Mouse (Mus musculus): ENCODE results near the gene Sapcd2. TPM values are rescaled to one million over a fixed set of nuclear protein-coding genes. Genes with fewer than 3 reads are reported as not detected.
A peak's percentile ranks its signal among the peaks of the same experiment; 100 is the strongest.

The Sapcd2 gene
- polyA plus RNA-seq, 1 experiment from 2014 or later, result 51.4 TPM

- 66% methylated on average over 4 of the region's 4 CpGs for WGBS
- peaks cover 42% of the 10 kb centered on the region for H3K36me3 ChIP-seq
- no peaks in the 10 kb centered on the region for H3K9me3 ChIP-seq
- H3K4me3 ChIP-seq, result no peak overlapping the region
- no peak for ATAC-seq (ENCODE audit: insufficient number of reproducible peaks, insufficient read depth, low FRiP score, low TSS enrichment)
- H3K27me3 ChIP-seq, result 0 out of 2 replicates have a peak, but pooled peaks cover 3% of the 10 kb centered on the region
- no peak overlapping the region for H3K4me2 ChIP-seq (replicated peaks)
- no peak overlapping the region for H3K27ac ChIP-seq
- H3K9ac ChIP-seq, result no peak overlapping the region
- H3K4me1 ChIP-seq, result peaks cover 20% of the 10 kb centered on the region
These were observed 4.5 kb downstream of the Sapcd2 start for GRCm38 (mm10) chr2:25376589-25376988.

DNA sequence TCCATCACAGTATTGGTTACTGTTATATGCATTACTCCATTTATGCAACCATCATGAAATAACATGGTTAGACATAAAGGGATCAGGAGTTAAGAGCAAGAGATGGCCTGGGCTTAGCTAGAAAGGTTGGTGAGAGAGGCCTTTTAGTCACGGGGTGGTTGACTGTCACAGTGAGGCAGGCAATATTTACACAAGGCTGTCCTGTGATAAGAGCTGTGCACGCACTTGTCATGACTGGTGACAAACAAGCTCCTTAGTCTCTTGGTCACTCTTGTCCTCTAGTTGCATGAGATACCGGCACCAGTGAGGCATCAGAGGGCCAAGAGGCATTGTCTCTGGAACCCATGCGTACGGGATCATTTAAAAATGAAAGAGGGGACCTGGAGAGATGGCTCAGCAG, 12.4 kb downstream of the Sapcd2 start:
- no peak overlapping the region for H3K9ac ChIP-seq
- no peaks in the 10 kb centered on the region for H3K36me3 ChIP-seq
- ATAC-seq (ENCODE audit: insufficient number of reproducible peaks, insufficient read depth, low FRiP score, low TSS enrichment), result no peak
- H3K9me3 ChIP-seq, result no peaks in the 10 kb centered on the region
- no peaks in the 10 kb centered on the region for H3K4me1 ChIP-seq
- 82% methylated on average over 5 of the region's 5 CpGs for WGBS
- H3K27ac ChIP-seq, result no peak overlapping the region
- no peak overlapping the region for H3K4me2 ChIP-seq (replicated peaks)
- H3K4me3 ChIP-seq, result no peak overlapping the region
- 0 out of 2 replicates have a peak, but pooled peaks cover 3% of the 10 kb centered on the region for H3K27me3 ChIP-seq

DNA sequence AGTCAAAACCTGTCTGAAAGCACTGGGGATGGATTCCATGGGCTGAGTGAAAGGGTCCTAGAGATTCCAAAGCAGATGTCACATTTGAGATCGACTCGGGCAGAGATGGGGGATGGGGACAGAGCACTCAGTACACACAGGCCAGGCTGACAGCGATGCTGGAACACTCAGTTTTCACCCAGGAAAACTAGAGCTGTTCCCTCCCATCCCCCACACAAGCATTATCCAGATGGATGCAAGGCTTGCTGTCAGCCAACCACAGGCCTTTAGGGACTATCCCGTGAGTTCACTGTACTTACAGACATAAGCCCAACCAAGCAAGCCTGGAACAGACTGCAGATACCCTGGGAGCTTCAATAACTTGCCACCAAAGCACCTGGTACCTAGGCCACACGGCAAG, 19.1 kb downstream of the Sapcd2 start:
- ATAC-seq (ENCODE audit: insufficient number of reproducible peaks, insufficient read depth, low FRiP score, low TSS enrichment), result no peak
- H3K4me2 ChIP-seq (replicated peaks), result no peak overlapping the region
- H3K27me3 ChIP-seq, result peaks cover 23% of the 10 kb centered on the region
- H3K9me3 ChIP-seq, result no peaks in the 10 kb centered on the region
- 68% methylated on average over 5 of the region's 5 CpGs for WGBS
- no peak overlapping the region for H3K9ac ChIP-seq
- no peak overlapping the region for H3K4me3 ChIP-seq
- H3K27ac ChIP-seq, result no peak overlapping the region
- no peaks in the 10 kb centered on the region for H3K36me3 ChIP-seq
- H3K4me1 ChIP-seq, result peaks cover 14% of the 10 kb centered on the region; the same call in 1 of the 2 replicates

DNA sequence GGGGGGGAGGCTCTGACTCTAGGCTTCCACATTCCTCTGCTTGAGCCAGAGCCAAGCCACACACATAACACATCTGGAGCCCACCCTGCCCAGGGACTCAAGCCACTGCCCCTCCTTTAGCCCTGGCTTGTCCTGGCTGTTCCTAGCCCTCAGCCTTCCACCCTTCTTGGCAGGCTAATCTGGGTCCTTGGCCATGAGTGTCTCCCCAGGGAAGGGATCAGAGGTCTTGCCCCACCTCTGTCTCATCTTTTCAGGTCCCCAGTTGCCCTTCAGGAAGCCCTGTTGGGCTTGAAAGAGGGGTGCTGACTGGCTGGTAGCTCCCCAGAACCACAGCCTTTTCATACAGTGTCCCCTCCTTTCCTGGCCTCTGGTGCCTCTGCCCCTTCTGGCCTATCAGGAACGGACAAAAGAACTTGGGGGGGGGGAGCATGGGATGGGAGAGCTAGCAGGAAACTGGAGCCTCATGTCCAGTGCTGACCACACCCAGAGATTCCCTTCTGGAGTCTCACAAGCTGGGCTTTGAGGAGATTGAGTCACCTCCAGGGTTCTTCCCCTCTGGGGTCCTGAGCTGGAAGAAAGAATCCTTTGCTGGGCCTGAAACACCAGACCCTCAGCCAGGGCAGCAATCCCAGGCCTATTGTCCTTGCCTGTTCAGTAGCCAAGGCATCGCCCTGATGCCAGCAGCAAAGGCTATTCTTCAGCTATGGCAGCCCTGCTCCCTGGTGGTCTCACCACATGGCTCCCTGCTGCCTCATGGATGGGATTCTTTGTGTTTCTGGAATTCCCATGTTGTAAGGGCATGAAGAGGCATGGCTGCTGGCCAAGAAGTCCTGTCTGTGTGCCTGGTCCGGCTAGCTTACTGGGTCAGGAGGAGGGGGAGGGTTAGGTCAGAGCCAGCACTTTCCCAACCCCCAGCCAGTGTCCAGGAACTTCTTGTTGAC, 22.4 kb downstream of the Sapcd2 start:
- no peak for ATAC-seq (ENCODE audit: insufficient number of reproducible peaks, insufficient read depth, low FRiP score, low TSS enrichment)
- WGBS, result 28% methylated on average over 3 of the region's 3 CpGs
- Histone ChIP-seq H3K36me3 (no peaks in the 10 kb centered on the region), H3K9me3 (no peaks in the 10 kb centered on the region), H3K27me3 (peaks cover 55% of the 10 kb centered on the region), H3K4me1 (peaks cover 14% of the 10 kb centered on the region; the same call in 1 of the 2 replicates), H3K27ac (no peak overlapping the region), H3K9ac (no peak overlapping the region), H3K4me3 (no peak overlapping the region), H3K4me2 (replicated peaks) (no peak overlapping the region)

DNA sequence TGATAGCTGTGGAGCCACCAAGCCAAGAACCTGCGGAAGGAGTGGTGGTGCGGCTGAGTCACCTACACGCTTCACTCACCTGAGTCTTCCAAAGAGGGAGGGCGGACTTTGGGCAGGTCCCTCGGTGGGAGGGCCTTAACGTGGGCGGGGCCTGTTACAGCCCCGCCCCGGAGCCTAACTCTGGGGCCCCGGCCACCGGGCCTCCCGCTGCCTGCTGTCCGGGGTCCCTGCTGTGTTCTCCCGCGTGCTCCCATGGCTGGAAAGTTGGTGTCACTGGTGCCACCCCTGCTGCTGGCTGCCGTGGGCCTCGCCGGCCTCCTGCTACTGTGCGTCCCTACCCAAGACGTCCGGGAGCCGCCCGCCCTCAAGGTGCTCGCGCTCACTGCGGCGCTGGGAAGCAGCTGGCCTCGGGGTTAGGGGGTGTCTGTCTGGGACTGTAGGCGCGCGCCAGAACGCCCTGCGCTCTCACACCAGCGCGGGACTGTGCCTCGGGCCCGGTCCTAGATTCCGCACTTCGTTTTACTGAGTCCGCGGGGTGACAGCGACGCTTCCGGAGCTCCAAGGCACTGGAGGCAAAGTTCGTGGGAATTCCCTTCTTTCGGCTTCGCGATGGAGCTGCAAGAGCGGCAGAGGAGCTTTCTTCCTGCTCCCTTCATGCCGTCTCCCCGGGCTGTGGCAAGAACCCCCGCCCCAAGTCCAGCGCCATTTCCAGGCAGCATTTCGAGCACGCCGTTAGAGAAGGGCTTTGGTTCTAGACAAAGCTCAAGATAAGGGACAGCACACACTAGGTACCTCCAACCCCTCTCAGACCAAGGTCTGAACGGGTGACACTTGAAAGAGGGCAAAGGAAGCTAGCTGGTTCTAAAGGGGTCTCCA, 23.8 kb downstream of the Sapcd2 start, which contains the start of gene Entpd2:
Gene Entpd2, plus strand, starts transcription at position 154 of the 876 bp plus-strand sequence.
- Histone ChIP-seq H3K9ac (0 out of 2 replicates have a peak within 1 kb of the TSS, but pooled peaks have one; percentile 38), H3K4me1 (peaks cover 14% of the 10 kb centered on the region; the same call in 1 of the 2 replicates), H3K36me3 (no peaks in the 10 kb centered on the region), H3K4me3 (peak within 1 kb of the TSS; percentile 35), H3K27ac (no peak within 1 kb of the TSS), H3K9me3 (no peaks in the 10 kb centered on the region), H3K4me2 (replicated peaks) (peak within 1 kb of the TSS; percentile 61), H3K27me3 (peaks cover 69% of the 10 kb centered on the region)
- WGBS, result 2% methylated on average over 57 of the region's 57 CpGs
- no peak for ATAC-seq (ENCODE audit: insufficient number of reproducible peaks, insufficient read depth, low FRiP score, low TSS enrichment)

GRCm38 (mm10) chr2:25396597-25396983, 24.5 kb downstream of the Sapcd2 start:
- Histone ChIP-seq H3K27me3 (peaks cover 76% of the 10 kb centered on the region), H3K9me3 (no peaks in the 10 kb centered on the region), H3K36me3 (no peaks in the 10 kb centered on the region), H3K4me3 (no peak overlapping the region; the same call in 1 of the 2 replicates), H3K4me1 (peaks cover 14% of the 10 kb centered on the region; the same call in 1 of the 2 replicates), H3K27ac (no peak overlapping the region), H3K4me2 (replicated peaks) (peak overlapping the region; percentile 61; the same call in 1 of the 2 replicates), H3K9ac (no peak overlapping the region)
- no peak for ATAC-seq (ENCODE audit: insufficient number of reproducible peaks, insufficient read depth, low FRiP score, low TSS enrichment)
- 49% methylated on average over 3 of the region's 3 CpGs for WGBS

- ATAC-seq (ENCODE audit: insufficient number of reproducible peaks, insufficient read depth, low FRiP score, low TSS enrichment), result no peak
- Histone ChIP-seq H3K9ac (no peak overlapping the region), H3K4me2 (replicated peaks) (no peak overlapping the region), H3K27me3 (peaks cover 80% of the 10 kb centered on the region), H3K4me1 (peaks cover 14% of the 10 kb centered on the region; the same call in 1 of the 2 replicates), H3K27ac (no peak overlapping the region), H3K9me3 (no peaks in the 10 kb centered on the region), H3K4me3 (no peak overlapping the region), H3K36me3 (no peaks in the 10 kb centered on the region)
- WGBS, result 26% methylated on average over 1 of the region's 1 CpGs
These were observed 24.9 kb downstream of the Sapcd2 start for GRCm38 (mm10) chr2:25397010-25397409.

- H3K9me3 ChIP-seq, result no peaks in the 10 kb centered on the region
- no peak overlapping the region for H3K27ac ChIP-seq
- H3K4me1 ChIP-seq, result peaks cover 19% of the 10 kb centered on the region; the same call in 1 of the 2 replicates
- H3K27me3 ChIP-seq, result peaks cover 91% of the 10 kb centered on the region
- no peak overlapping the region for H3K4me3 ChIP-seq
- H3K9ac ChIP-seq, result no peak overlapping the region
- H3K4me2 ChIP-seq (replicated peaks), result no peak overlapping the region
- no peak for ATAC-seq (ENCODE audit: insufficient number of reproducible peaks, insufficient read depth, low FRiP score, low TSS enrichment)
- no peaks in the 10 kb centered on the region for H3K36me3 ChIP-seq
- 90% methylated on average over 7 of the region's 7 CpGs for WGBS
These were observed 25.9 kb downstream of the Sapcd2 start for GRCm38 (mm10) chr2:25398065-25398464.

GRCm38 (mm10) chr2:25399051-25399450, 26.9 kb downstream of the Sapcd2 start, which contains the start of gene Npdc1:
Gene Npdc1 (plus strand): TSS chr2:25399351.
- no peak within 1 kb of the TSS for H3K9ac ChIP-seq
- WGBS, result 61% methylated on average over 8 of the region's 8 CpGs
- H3K4me2 ChIP-seq (replicated peaks), result no peak within 1 kb of the TSS
- H3K36me3 ChIP-seq, result no peaks in the 10 kb centered on the region
- ATAC-seq (ENCODE audit: insufficient number of reproducible peaks, insufficient read depth, low FRiP score, low TSS enrichment), result no peak
- H3K9me3 ChIP-seq, result no peaks in the 10 kb centered on the region
- peaks cover 19% of the 10 kb centered on the region; the same call in 1 of the 2 replicates for H3K4me1 ChIP-seq
- H3K27me3 ChIP-seq, result peaks cover 100% of the 10 kb centered on the region
- H3K27ac ChIP-seq, result no peak within 1 kb of the TSS
- no peak within 1 kb of the TSS for H3K4me3 ChIP-seq

DNA sequence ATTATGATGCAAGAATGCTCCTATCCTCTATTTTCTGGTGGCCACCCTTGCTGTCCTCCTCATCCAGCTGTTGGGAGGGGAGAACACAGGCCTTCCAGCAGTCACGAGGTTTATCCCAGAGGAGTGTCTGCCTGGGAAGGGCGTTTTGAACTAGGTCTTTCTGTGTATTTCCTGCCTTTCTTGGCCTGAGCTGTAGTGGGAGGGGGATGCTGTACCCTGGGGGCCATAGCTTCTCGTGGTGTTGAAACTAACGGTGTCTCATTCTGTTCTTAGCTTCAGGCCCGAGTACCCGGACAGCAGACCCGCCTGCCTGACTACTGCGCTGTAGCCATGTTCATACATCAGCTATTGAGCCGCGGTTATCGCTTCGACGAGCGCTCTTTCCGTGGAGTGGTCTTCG, 28.2 kb downstream of the Sapcd2 start:
- no peaks in the 10 kb centered on the region for H3K9me3 ChIP-seq
- no peaks in the 10 kb centered on the region for H3K36me3 ChIP-seq
- H3K4me2 ChIP-seq (replicated peaks), result peak overlapping the region; percentile 27
- peaks cover 12% of the 10 kb centered on the region; the same call in 1 of the 2 replicates for H3K4me1 ChIP-seq
- H3K4me3 ChIP-seq, result no peak overlapping the region
- no peak overlapping the region for H3K9ac ChIP-seq
- ATAC-seq (ENCODE audit: insufficient number of reproducible peaks, insufficient read depth, low FRiP score, low TSS enrichment), result no peak
- H3K27ac ChIP-seq, result no peak overlapping the region
- 16% methylated on average over 16 of the region's 16 CpGs for WGBS
- H3K27me3 ChIP-seq, result peaks cover 96% of the 10 kb centered on the region

- ATAC-seq (ENCODE audit: insufficient number of reproducible peaks, insufficient read depth, low FRiP score, low TSS enrichment), result no peak
- H3K9ac ChIP-seq, result no peak overlapping the region
- peak overlapping the region; percentile 27 for H3K4me2 ChIP-seq (replicated peaks)
- H3K9me3 ChIP-seq, result no peaks in the 10 kb centered on the region
- no peak overlapping the region for H3K4me3 ChIP-seq
- no peaks in the 10 kb centered on the region for H3K36me3 ChIP-seq
- peaks cover 9% of the 10 kb centered on the region; the same call in 1 of the 2 replicates for H3K4me1 ChIP-seq
- WGBS, result 2% methylated on average over 17 of the region's 17 CpGs
- H3K27ac ChIP-seq, result no peak overlapping the region
- H3K27me3 ChIP-seq, result peaks cover 91% of the 10 kb centered on the region
These were observed 28.6 kb downstream of the Sapcd2 start for GRCm38 (mm10) chr2:25400764-25401163.

Data from embryonic facial prominence, embryonic 12.5 days (tissue).